Mouse (Mus musculus) hindbrain, embryonic 16.5 days (tissue): ENCODE measurements at regions not wholly inside any gene's neighbourhood (a gene's known extent, or its start where the extent isn't known, plus 50 kb on each side); places are given as distances from the start of the nearest gene placed in this dataset.

Experiments
- ATAC-seq: fragments of 200-750 bp; cut with Nextera tagmentation; 2 replicates; pipeline ENCODE4 v1.8.0; 2017; ENCODE audit warnings: moderate TSS enrichment, moderate library complexity
- H3K27ac ChIP-seq: fragments of 300-500 bp; sonication (generic); 2 replicates; pipeline ENCODE4 v1.5.1; 2014; ENCODE audit warnings: low read depth, mild to moderate bottlenecking, control low read depth, low read length, moderate library complexity
- H3K27me3 ChIP-seq: fragments of 300-500 bp; sonication (generic); replicated peaks from 2 replicates; pipeline ENCODE4 v1.6.1; 2014; ENCODE audit warnings: low read length; ENCODE audit not compliant: control insufficient read depth, insufficient read depth
- H3K36me3 ChIP-seq: fragments of 300-500 bp; sonication (generic); 2 replicates; pipeline ENCODE4 v1.6.1; 2014; ENCODE audit warnings: mild to moderate bottlenecking, low read length, moderate library complexity, mixed read lengths; ENCODE audit not compliant: control insufficient read depth, insufficient read depth
- H3K4me1 ChIP-seq: fragments of 300-500 bp; sonication (generic); 2 replicates; pipeline ENCODE4 v1.6.1; 2014; ENCODE audit warnings: low read depth, low read length; ENCODE audit not compliant: control insufficient read depth, insufficient read depth
- H3K4me2 ChIP-seq: fragments of 300-500 bp; sonication (generic); 2 replicates; pipeline ENCODE4 v1.6.1; 2014; ENCODE audit warnings: mild to moderate bottlenecking, low read length, control low read depth, moderate library complexity
- H3K4me3 ChIP-seq: fragments of 300-500 bp; sonication (generic); 2 replicates; pipeline ENCODE4 v1.5.1; 2014; ENCODE audit warnings: mild to moderate bottlenecking, low read length, control low read depth, moderate library complexity
- H3K9ac ChIP-seq: fragments of 300-500 bp; sonication (generic); 2 replicates; pipeline ENCODE4 v1.6.1; 2014; ENCODE audit warnings: low read depth, mild to moderate bottlenecking, control low read depth, low read length, moderate library complexity
- H3K9me3 ChIP-seq: fragments of 300-500 bp; sonication (generic); 2 replicates; pipeline ENCODE4 v1.6.1; 2014; ENCODE audit warnings: mild to moderate bottlenecking, low read length, moderate library complexity; ENCODE audit not compliant: control insufficient read depth
- WGBS: fragments of 180-500 bp; shearing (Covaris S2); extraction: QIAGEN DNeasy Blood & Tissue Kit; methylation state at CpG from one replicate; pipeline ENCODE4 v1.1.7; 2014; 5-methylcytosine and 5-hydroxymethylcytosine counted together

DNA sequence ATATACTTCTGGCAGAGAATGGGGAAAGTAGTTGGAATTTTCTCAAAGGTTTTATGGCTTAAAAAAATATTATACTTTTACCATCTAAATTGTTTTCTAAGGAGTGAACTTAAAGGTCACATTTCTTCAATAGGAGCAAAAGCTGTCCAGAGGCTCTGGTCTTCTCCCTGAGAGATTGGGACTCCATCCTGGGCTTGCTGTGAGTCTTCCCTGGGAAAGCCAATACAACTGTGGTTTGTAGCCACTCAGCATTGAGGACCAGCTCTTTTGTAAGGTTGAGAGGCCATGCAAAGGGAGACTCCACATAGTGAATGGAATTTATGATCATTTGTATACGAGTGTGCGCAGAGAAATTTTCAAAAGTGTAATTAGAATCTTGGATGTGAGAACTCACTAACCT, 52.9 kb upstream of the Tenm3 start:
- no peaks in the 10 kb centered on the region for H3K27me3 ChIP-seq
- WGBS = 79% methylated on average over 2 of the region's 2 CpGs
- no peak for ATAC-seq
- H3K4me2 ChIP-seq = no peak overlapping the region
- H3K36me3 ChIP-seq = no peaks in the 10 kb centered on the region
- H3K9ac ChIP-seq = no peak overlapping the region
- no peak overlapping the region for H3K4me3 ChIP-seq
- no peaks in the 10 kb centered on the region for H3K9me3 ChIP-seq
- H3K4me1 ChIP-seq = no peaks in the 10 kb centered on the region
- no peak overlapping the region for H3K27ac ChIP-seq

DNA sequence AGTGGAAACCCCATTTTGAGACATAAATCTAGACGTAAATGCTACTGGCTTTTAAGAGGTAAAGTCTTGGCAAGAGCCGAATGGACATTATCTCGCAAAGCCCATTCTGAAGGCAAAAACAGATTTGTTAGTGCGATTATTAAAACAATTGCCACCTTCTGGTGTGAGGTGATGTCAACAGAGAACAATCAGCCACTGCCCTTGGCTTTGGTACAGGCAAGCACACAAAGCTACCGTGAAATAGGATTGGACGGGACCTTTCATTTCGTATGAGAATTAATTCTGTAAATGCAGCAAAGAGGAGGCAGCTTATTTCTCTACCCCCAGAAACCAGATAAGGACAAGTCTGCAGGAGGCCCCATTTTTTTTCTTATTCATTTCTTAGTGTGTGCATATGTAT, 52.5 kb upstream of the Tenm3 start:
- Histone ChIP-seq H3K36me3 (no peaks in the 10 kb centered on the region), H3K4me3 (no peak overlapping the region), H3K4me1 (no peaks in the 10 kb centered on the region), H3K9ac (no peak overlapping the region), H3K27ac (no peak overlapping the region), H3K4me2 (no peak overlapping the region), H3K27me3 (no peaks in the 10 kb centered on the region), H3K9me3 (no peaks in the 10 kb centered on the region)
- ATAC-seq = no peak
- 42% methylated on average over 7 of the region's 7 CpGs for whole genome bisulfite sequencing

DNA sequence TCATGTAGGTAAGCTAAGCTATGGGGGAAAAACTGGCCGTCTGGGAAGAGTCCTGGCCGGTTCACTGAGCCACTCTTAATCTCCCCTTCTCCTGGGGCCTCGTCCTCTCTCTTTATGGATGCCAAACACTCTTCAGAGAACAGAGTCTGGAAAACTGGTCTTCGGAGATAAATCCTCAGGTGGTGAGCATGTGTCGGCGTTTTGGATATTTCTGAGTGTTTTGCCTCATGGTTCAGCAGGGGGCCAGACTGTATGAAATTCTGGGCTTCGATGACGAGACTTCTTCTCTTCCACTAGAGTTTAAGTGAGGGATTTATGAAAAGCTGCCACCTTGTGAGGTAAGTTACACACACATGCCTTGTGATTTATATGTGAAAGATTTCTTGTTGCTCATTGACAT, 51.8 kb upstream of the Tenm3 start:
- H3K27me3 ChIP-seq = no peaks in the 10 kb centered on the region
- H3K9me3 ChIP-seq = no peaks in the 10 kb centered on the region
- no peak for ATAC-seq
- no peak overlapping the region for H3K9ac ChIP-seq
- H3K27ac ChIP-seq = no peak overlapping the region
- H3K4me3 ChIP-seq = no peak overlapping the region
- WGBS = 57% methylated on average over 8 of the region's 8 CpGs
- H3K4me2 ChIP-seq = no peak overlapping the region
- no peaks in the 10 kb centered on the region for H3K36me3 ChIP-seq
- no peaks in the 10 kb centered on the region for H3K4me1 ChIP-seq
